ENCODE assay signal across 8 mouse cellular contexts in the genomic region with DNA sequence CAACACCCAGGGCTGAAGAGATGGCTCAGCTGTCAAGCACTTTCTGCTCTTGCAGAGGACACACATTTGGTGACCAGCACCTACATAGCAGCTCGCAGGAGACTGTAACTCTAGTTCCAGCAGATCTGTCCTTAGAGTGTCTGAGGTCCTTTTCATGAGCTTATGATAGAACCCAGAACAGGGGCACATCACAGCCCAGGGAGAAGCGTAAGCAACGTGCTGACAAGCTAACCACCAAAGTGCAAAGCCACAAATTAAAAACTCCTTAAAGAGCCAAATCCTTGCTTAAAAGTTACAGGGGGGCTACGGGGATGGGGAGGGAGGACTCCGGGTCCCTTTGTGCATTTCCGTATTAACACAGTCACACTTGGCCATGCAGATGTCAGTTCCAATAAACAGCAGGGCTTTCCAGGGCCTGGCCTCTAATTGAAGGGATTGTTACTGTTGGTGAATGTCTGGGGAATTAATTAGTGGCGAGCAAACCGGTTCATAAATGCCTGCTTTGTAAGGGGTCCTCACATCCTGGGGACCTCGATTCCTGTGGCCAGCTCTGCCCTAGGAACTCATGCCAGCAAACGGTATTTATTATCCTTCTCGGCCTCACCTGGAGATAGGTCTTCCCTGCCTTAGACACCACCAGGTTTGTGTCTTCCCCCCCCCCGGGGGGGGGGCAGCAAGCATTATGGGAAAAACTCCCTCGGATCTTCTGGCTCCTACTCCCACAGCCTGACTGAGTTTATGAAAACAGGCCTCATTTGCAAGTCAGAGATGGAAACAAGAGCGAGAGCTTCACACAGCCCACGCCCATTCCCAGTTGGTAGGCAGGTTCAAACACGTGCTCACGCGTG.
DNase-seq lines count a peak whose midpoint lies in the region; ATAC-seq and TF ChIP-seq lines count a peak whose summit lies in the region.
"Had no signal": no experiment of that assay in that cellular context is flagged by ENCODE, and none has a peak within 500 bp of the region (broad histone marks: within the 10 kb centered on the region; RNA-seq: fewer than 3 reads in every experiment).

No protein-coding gene starts in this region.

- TF ChIP-seq POLR2A in cortical plate, adult 2 months (IDR thresholded peaks at IDR 0.05; ENCODE audit: extremely low read depth, insufficient read depth, low read length), result no peak

- no peaks in the 10 kb centered on the region for H3K9me3 ChIP-seq in forebrain, embryonic 14.5 days (replicated peaks; ENCODE audit: control insufficient read depth, low read length)
- no peaks in the 10 kb centered on the region for H3K9me3 ChIP-seq in midbrain, embryonic 16.5 days (replicated peaks; ENCODE audit: control insufficient read depth, low read length, poor library complexity, severe bottlenecking)
- H3K9me3 ChIP-seq: liver, embryonic 13.5 days had no signal

- peak overlapping the region; percentile 69 for H3K27ac ChIP-seq in cortical plate, adult 2 months (ENCODE audit: insufficient read depth, low read length)
- peak overlapping the region; percentile 58; the same call in 1 of the 2 replicates for H3K27ac ChIP-seq in forebrain, embryonic 14.5 days (ENCODE audit: low read depth, low read length)
- H3K27ac ChIP-seq in midbrain, embryonic 16.5 days (ENCODE audit: low read length), result peak overlapping the region; percentile 58; the same call in 1 of the 2 replicates
- H3K27ac ChIP-seq: liver, embryonic 13.5 days had no signal

- peak; percentile 90 for DNase-seq in forebrain, embryonic 14.5 days (ENCODE audit: low spot score)
- peak; percentile 57 for DNase-seq in layer of hippocampus, adult 9-10 months (ENCODE audit: low spot score)
- no peak for DNase-seq in spleen, adult 12 weeks (ENCODE audit: low spot score)
- DNase-seq in cerebellum, adult 11 months, result no peak
- no peak for DNase-seq in lung, postnatal 10 days
- DNase-seq: liver, embryonic 13.5 days had no signal

- 3% methylated on average over 18 of the region's 18 CpGs for WGBS in forebrain, embryonic 14.5 days
- 13% methylated on average over 18 of the region's 18 CpGs for WGBS in midbrain, embryonic 16.5 days

- H3K4me2 ChIP-seq in forebrain, embryonic 14.5 days (ENCODE audit: low read length), result peak overlapping the region; percentile 27; the same call in 1 of the 2 replicates
- 0 out of 2 replicates have a peak overlapping the region, but pooled peaks have one; percentile 8 for H3K4me2 ChIP-seq in midbrain, embryonic 16.5 days (ENCODE audit: low read length)
- H3K4me2 ChIP-seq: liver, embryonic 13.5 days had no signal

- H3K4me3 ChIP-seq in cortical plate, adult 2 months (ENCODE audit: insufficient read depth, low read length), result no peak overlapping the region
- H3K4me3 ChIP-seq in forebrain, embryonic 14.5 days (ENCODE audit: low read depth, low read length), result no peak overlapping the region
- H3K4me3 ChIP-seq in midbrain, embryonic 16.5 days (ENCODE audit: low read depth, low read length), result no peak overlapping the region
- H3K4me3 ChIP-seq: liver, embryonic 13.5 days had no signal

- H3K4me1 ChIP-seq in cortical plate, adult 2 months (ENCODE audit: control insufficient read depth, insufficient read depth, low read length), result peaks cover 20% of the 10 kb centered on the region
- H3K4me1 ChIP-seq in forebrain, embryonic 14.5 days (ENCODE audit: control insufficient read depth, insufficient read depth, low read length), result peaks cover 47% of the 10 kb centered on the region
- H3K4me1 ChIP-seq in midbrain, embryonic 16.5 days (ENCODE audit: control insufficient read depth, insufficient read depth, low read length), result peaks cover 29% of the 10 kb centered on the region

- peak; percentile 79 for ATAC-seq in forebrain, embryonic 14.5 days
- peak; percentile 55 for ATAC-seq in midbrain, embryonic 16.5 days

- peak overlapping the region; percentile 22; the same call in 1 of the 2 replicates for H3K9ac ChIP-seq in forebrain, embryonic 14.5 days (ENCODE audit: low read length)
- no peak overlapping the region for H3K9ac ChIP-seq in midbrain, embryonic 16.5 days (ENCODE audit: low read depth, low read length)
- H3K9ac ChIP-seq: liver, embryonic 13.5 days had no signal

- no peak for TF ChIP-seq CTCF in cortical plate, adult 2 months (IDR thresholded peaks at IDR 0.05; ENCODE audit: extremely low read depth, insufficient read depth, low read length)

- no peaks in the 10 kb centered on the region for H3K36me3 ChIP-seq in forebrain, embryonic 14.5 days (ENCODE audit: control insufficient read depth, insufficient read depth, low read length)
- no peaks in the 10 kb centered on the region for H3K36me3 ChIP-seq in midbrain, embryonic 16.5 days (ENCODE audit: control insufficient read depth, insufficient read depth, low read length)
- H3K36me3 ChIP-seq: liver, embryonic 13.5 days had no signal

- H3K27me3 ChIP-seq in forebrain, embryonic 14.5 days (replicated peaks; ENCODE audit: control insufficient read depth, insufficient read depth, low read length), result no peaks in the 10 kb centered on the region
- H3K27me3 ChIP-seq in midbrain, embryonic 16.5 days (ENCODE audit: control insufficient read depth, insufficient read depth, low read depth, low read length), result no peaks in the 10 kb centered on the region
- H3K27me3 ChIP-seq: liver, embryonic 13.5 days had no signal

Comparison
In these comparisons a context has a peak if more than half of its experiments do, and no peak if none do; other contexts are left out.
1. DNase-seq: peak in forebrain, embryonic 14.5 days (single experiment) and layer of hippocampus, adult 9-10 months (single experiment); none in spleen, adult 12 weeks (single experiment), cerebellum, adult 11 months (single experiment) and lung, postnatal 10 days (single experiment).
2. Peak in every context shown above with its lines, with median percentiles within 50 percentile points of each other: H3K27ac ChIP-seq.